Mouse (Mus musculus) cerebellum, postnatal 25 days (tissue): ENCODE results near the gene Gm11992.

Source experiments
- DNase-seq, 2 experiments: peaks; one replicate each; pipeline ENCODE4 v3.0.0; 2021; ENCODE audit warnings: mixed read lengths in 2 of 2

The Gm11992 gene

DNA sequence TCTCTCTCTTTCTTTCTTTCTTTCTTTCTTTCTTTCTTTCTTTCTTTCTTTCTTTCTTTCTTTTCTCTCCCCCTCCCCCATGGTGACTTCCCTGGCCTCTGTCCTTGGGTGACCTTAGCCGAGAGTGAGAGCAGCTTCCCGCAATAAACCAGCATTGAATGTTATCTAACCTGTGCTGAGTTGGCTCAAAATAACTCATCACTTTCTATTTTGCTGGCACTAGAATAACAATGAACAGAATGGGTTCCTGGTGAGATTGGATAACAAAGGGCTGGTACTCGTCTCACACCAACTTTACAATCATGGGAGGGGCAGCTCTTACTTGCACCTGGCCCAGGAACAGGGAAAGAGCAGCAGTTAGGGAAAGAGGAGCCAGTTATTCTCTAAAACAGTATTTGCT lies 68.5 kb downstream of the Gm11992 start:
- DNase-seq: no peak

DNA sequence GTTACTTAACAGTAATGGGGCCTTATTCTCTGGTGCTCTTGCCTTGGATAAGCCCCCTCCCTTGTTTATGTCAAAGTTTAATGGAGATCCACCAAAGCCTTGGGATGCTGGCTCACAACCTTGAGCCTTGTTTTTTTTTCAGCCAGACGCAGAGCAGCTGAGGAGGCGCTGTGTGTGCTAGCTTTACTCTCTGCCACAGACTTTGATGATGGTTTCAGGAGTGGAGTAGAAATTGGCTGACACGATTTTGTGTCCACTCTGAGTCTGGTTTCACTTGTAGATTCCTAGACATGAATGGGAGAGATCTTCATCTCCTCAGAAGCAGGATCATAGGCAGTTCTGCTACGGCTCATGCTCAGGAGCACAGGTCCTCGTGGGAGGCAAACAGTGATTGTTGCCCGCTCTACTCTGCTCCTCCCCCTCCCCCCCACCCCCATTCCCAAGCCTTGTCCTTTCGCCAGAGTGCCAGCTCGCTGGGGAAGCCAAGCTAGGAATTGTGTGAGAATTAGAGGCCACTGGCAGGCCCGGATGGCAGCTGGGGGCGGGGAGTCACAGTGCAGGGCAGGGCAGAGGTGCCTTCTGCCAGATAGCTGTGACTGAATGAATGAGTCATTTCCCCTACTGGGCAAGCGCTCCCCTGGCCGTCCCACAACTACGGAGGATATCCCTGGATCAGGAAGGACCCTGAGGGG lies 69.1 kb downstream of the Gm11992 start:
- peak; percentile 52 to 73 for DNase-seq

DNA sequence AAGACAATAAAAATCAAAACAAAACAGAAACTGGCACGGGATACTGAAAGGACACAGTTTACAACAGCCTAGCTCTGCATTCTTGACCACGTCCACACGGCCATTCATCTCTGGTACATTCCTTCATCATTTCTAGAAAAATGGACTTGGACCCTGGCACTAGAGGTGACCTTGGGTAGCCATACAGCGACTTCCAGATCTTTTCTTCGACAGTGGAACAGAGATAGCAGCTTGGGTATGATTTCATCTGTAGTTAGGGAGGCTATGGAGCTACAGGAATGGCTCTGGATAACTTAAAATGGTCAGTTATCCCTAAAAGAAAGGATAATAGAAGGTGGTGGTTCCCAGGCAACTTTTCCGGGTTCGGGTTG lies 69.6 kb downstream of the Gm11992 start, which contains the start of gene Upp1:
Upp1 (plus strand) TSS at position 54 of the 371 bp plus-strand sequence.
- DNase-seq: no peak

DNA sequence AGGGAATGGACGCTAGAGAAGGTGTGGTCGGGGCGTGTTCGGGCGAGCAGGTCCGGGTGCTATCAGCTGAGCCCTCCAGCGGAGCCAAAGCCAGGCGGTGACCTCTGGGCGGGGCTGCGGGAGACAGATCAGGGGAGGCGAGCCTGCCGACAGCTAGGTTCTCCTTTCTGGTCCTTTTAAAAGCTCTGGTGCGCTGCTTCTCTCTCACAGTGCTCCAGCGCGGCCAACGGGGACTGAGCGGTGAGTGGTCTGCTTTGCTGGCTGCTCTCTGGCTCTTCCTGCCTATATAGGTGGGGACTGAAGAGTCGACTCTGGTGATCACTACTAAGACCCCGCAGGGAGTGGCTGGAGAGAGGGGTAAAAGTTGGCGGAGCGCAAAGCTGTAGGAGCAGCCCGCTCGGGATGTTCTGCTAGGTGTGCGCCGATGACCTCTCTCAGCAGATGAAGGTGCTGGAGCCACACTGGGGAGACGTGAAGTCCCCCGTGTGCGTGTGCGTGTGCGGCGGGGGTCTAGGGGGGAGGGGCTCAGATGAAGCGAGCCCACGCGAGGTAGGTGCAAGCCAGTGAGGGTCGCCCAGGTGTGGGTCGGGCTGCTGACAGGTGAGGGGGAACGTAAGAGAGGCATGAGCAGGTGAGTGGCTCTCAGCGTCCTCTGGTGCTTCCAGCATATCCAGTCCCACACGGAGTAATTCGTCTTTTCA lies 70.2 kb downstream of the Gm11992 start:
- DNase-seq: peak; percentile 38 to 52
